Mouse (Mus musculus) limb, embryonic 10.5 days (tissue): Measurements from ENCODE around the gene Krt6b. TPM values are rescaled to one million over a fixed set of nuclear protein-coding genes. Genes with fewer than 3 reads are reported as not detected.

Source experiments
- DNase-seq: peaks from one replicate; pipeline ENCODE4 v3.0.0-alpha.2; 2017; ENCODE audit warnings: low spot score
- H3K27ac ChIP-seq: fragments of 300-500 bp; sonication (generic); 2 replicates; pipeline ENCODE4 v1.5.1; 2016; ENCODE audit warnings: mild to moderate bottlenecking
- H3K27me3 ChIP-seq: fragments of 300-500 bp; sonication (generic); 2 replicates; pipeline ENCODE4 v1.6.1; 2016; ENCODE audit warnings: low read depth, mild to moderate bottlenecking; ENCODE audit not compliant: poor library complexity, severe bottlenecking
- H3K36me3 ChIP-seq: fragments of 300-500 bp; sonication (generic); 2 replicates; pipeline ENCODE4 v1.6.1; 2016; ENCODE audit warnings: mild to moderate bottlenecking, moderate library complexity
- H3K4me1 ChIP-seq: fragments of 300-500 bp; sonication (generic); 2 replicates; pipeline ENCODE4 v1.6.1; 2016
- H3K4me3 ChIP-seq: fragments of 300-500 bp; sonication (generic); 2 replicates; pipeline ENCODE4 v1.5.1; 2016; ENCODE audit warnings: mild to moderate bottlenecking, moderate library complexity
- H3K9me3 ChIP-seq: fragments of 300-500 bp; sonication (generic); replicated peaks from 2 replicates; pipeline ENCODE4 v1.6.1; 2016; ENCODE audit warnings: mild to moderate bottlenecking
- WGBS: fragments of 180-500 bp; shearing (Covaris S2); methylation state at CpG from one replicate; pipeline ENCODE4 v1.1.7; 2016; 5-methylcytosine and 5-hydroxymethylcytosine counted together
- polyA plus RNA-seq: library from polyadenylated mRNA; unstranded; fragments of >200 nt; fragmentation: Nextera tagmentation; extraction: Ambion mirVana; gene quantifications from 2 replicates; pipeline ENCODE4 v1.2.1, GENCODE M21; 2016

Krt6b gene
- not detected in 2 replicates for polyA plus RNA-seq

- DNase-seq, result no peak
- no peaks in the 10 kb centered on the region for H3K9me3 ChIP-seq
- 92% methylated on average over 2 of the region's 2 CpGs for WGBS
Observed at GRCm38 (mm10) chr15:101680187-101680586, at the start of gene Krt6b. TSS of gene Krt6b (minus strand) at chr15:101680287.

GRCm38 (mm10) chr15:101724686-101725085 is 44.6 kb upstream of the Krt6b start:
- 59% methylated on average over 5 of the region's 5 CpGs for WGBS
- no peaks in the 10 kb centered on the region for H3K4me1 ChIP-seq
- H3K9me3 ChIP-seq, result no peaks in the 10 kb centered on the region
- no peak overlapping the region for H3K27ac ChIP-seq
- no peak for DNase-seq
- H3K4me3 ChIP-seq, result no peak overlapping the region
- H3K27me3 ChIP-seq, result no peaks in the 10 kb centered on the region
- no peaks in the 10 kb centered on the region for H3K36me3 ChIP-seq

More at GRCm38 (mm10) chr15:101680187-101680586, at the start of gene Krt6b:
- Histone ChIP-seq H3K4me1 (no peaks in the 10 kb centered on the region), H3K36me3 (no peaks in the 10 kb centered on the region), H3K4me3 (no peak within 1 kb of the TSS), H3K27me3 (no peaks in the 10 kb centered on the region), H3K27ac (no peak within 1 kb of the TSS)

- Histone ChIP-seq H3K36me3 (no peaks in the 10 kb centered on the region), H3K27ac (no peak overlapping the region), H3K4me3 (no peak overlapping the region), H3K9me3 (no peaks in the 10 kb centered on the region), H3K27me3 (no peaks in the 10 kb centered on the region), H3K4me1 (peaks cover 8% of the 10 kb centered on the region)
- WGBS, result 81% methylated on average over 3 of the region's 3 CpGs
- no peak for DNase-seq
Observed at GRCm38 (mm10) chr15:101715831-101716230, 35.7 kb upstream of the Krt6b start.

- no peaks in the 10 kb centered on the region for H3K9me3 ChIP-seq
- H3K27ac ChIP-seq, result no peak overlapping the region
- H3K4me3 ChIP-seq, result no peak overlapping the region
- no peaks in the 10 kb centered on the region for H3K36me3 ChIP-seq
- no peaks in the 10 kb centered on the region for H3K27me3 ChIP-seq
- peaks cover 8% of the 10 kb centered on the region for H3K4me1 ChIP-seq
- WGBS, result 79% methylated on average over 5 of the region's 5 CpGs
- no peak for DNase-seq
Observed at GRCm38 (mm10) chr15:101714356-101714755, 34.3 kb upstream of the Krt6b start.

GRCm38 (mm10) chr15:101713731-101714130 is 33.6 kb upstream of the Krt6b start:
- no peak for DNase-seq
- H3K27ac ChIP-seq, result no peak overlapping the region; the same call in 1 of the 2 replicates
- WGBS, result 83% methylated on average over 8 of the region's 8 CpGs
- H3K9me3 ChIP-seq, result no peaks in the 10 kb centered on the region
- no peaks in the 10 kb centered on the region for H3K27me3 ChIP-seq
- no peak overlapping the region for H3K4me3 ChIP-seq
- H3K4me1 ChIP-seq, result peaks cover 8% of the 10 kb centered on the region
- no peaks in the 10 kb centered on the region for H3K36me3 ChIP-seq

GRCm38 (mm10) chr15:101712720-101713119 is 32.6 kb upstream of the Krt6b start, which contains the start of gene Krt5:
TSS of gene Krt5 (minus strand) at chr15:101712898.
- Histone ChIP-seq H3K4me3 (no peak within 1 kb of the TSS), H3K27me3 (peaks cover 3% of the 10 kb centered on the region; the same call in 1 of the 2 replicates), H3K9me3 (no peaks in the 10 kb centered on the region), H3K27ac (no peak within 1 kb of the TSS; the same call in 1 of the 2 replicates), H3K36me3 (no peaks in the 10 kb centered on the region), H3K4me1 (peaks cover 8% of the 10 kb centered on the region)
- no peak for DNase-seq
- 68% methylated on average over 13 of the region's 13 CpGs for WGBS

- Histone ChIP-seq H3K4me1 (peaks cover 8% of the 10 kb centered on the region), H3K27me3 (peaks cover 7% of the 10 kb centered on the region; the same call in 1 of the 2 replicates), H3K4me3 (no peak overlapping the region), H3K9me3 (no peaks in the 10 kb centered on the region), H3K27ac (no peak overlapping the region), H3K36me3 (no peaks in the 10 kb centered on the region)
- no peak for DNase-seq
- WGBS, result 68% methylated on average over 11 of the region's 11 CpGs
Observed at GRCm38 (mm10) chr15:101708683-101709082, 28.6 kb upstream of the Krt6b start.

GRCm38 (mm10) chr15:101707454-101707853 is 27.4 kb upstream of the Krt6b start:
- no peak overlapping the region for H3K4me3 ChIP-seq
- 85% methylated on average over 9 of the region's 9 CpGs for WGBS
- no peak overlapping the region for H3K27ac ChIP-seq
- H3K36me3 ChIP-seq, result no peaks in the 10 kb centered on the region
- H3K4me1 ChIP-seq, result peaks cover under 1% of the 10 kb centered on the region
- peaks cover 7% of the 10 kb centered on the region; the same call in 1 of the 2 replicates for H3K27me3 ChIP-seq
- peak; percentile 22 for DNase-seq
- H3K9me3 ChIP-seq, result no peaks in the 10 kb centered on the region

- Histone ChIP-seq H3K27me3 (peaks cover 7% of the 10 kb centered on the region; the same call in 1 of the 2 replicates), H3K27ac (no peak overlapping the region), H3K9me3 (no peaks in the 10 kb centered on the region), H3K36me3 (no peaks in the 10 kb centered on the region), H3K4me3 (no peak overlapping the region), H3K4me1 (no peaks in the 10 kb centered on the region)
- 71% methylated on average over 4 of the region's 4 CpGs for WGBS
- DNase-seq, result peak; percentile 27
Observed at GRCm38 (mm10) chr15:101704066-101704465, 24.0 kb upstream of the Krt6b start.

- 48% methylated on average over 2 of the region's 2 CpGs for WGBS
- Histone ChIP-seq H3K36me3 (no peaks in the 10 kb centered on the region), H3K27ac (no peak overlapping the region), H3K27me3 (0 out of 2 replicates have a peak, but pooled peaks cover 3% of the 10 kb centered on the region), H3K9me3 (no peaks in the 10 kb centered on the region), H3K4me3 (no peak overlapping the region), H3K4me1 (no peaks in the 10 kb centered on the region)
- no peak for DNase-seq
Observed at GRCm38 (mm10) chr15:101702380-101702779, 22.3 kb upstream of the Krt6b start.

GRCm38 (mm10) chr15:101699866-101700265 is 19.8 kb upstream of the Krt6b start:
- H3K27me3 ChIP-seq, result no peaks in the 10 kb centered on the region
- DNase-seq, result no peak
- H3K27ac ChIP-seq, result no peak overlapping the region
- H3K9me3 ChIP-seq, result no peaks in the 10 kb centered on the region
- WGBS, result 86% methylated on average over 8 of the region's 8 CpGs
- H3K4me1 ChIP-seq, result no peaks in the 10 kb centered on the region
- H3K4me3 ChIP-seq, result no peak overlapping the region
- H3K36me3 ChIP-seq, result no peaks in the 10 kb centered on the region

GRCm38 (mm10) chr15:101699192-101699591 is 19.1 kb upstream of the Krt6b start:
- Histone ChIP-seq H3K27ac (no peak overlapping the region), H3K4me3 (no peak overlapping the region), H3K9me3 (no peaks in the 10 kb centered on the region), H3K4me1 (no peaks in the 10 kb centered on the region), H3K27me3 (no peaks in the 10 kb centered on the region), H3K36me3 (no peaks in the 10 kb centered on the region)
- 79% methylated on average over 3 of the region's 3 CpGs for WGBS
- DNase-seq, result no peak

GRCm38 (mm10) chr15:101697326-101698188 is 17.5 kb upstream of the Krt6b start:
- no peak for DNase-seq
- Histone ChIP-seq H3K27me3 (no peaks in the 10 kb centered on the region), H3K9me3 (no peaks in the 10 kb centered on the region), H3K4me1 (no peaks in the 10 kb centered on the region), H3K27ac (no peak overlapping the region), H3K4me3 (no peak overlapping the region), H3K36me3 (no peaks in the 10 kb centered on the region)
- WGBS, result 75% methylated on average over 8 of the region's 8 CpGs
